Mouse (Mus musculus) kidney, embryonic 14.5 days (tissue): ENCODE data around the gene Sost. TPM values are rescaled to one million over a fixed set of nuclear protein-coding genes. Genes with fewer than 3 reads are reported as not detected.

ENCODE experiments used
- ATAC-seq: fragments of 200-750 bp; cut with Nextera tagmentation; 2 replicates; pipeline ENCODE4 v1.8.0; 2017; ENCODE audit warnings: moderate number of reproducible peaks, mild to moderate bottlenecking, moderate TSS enrichment, moderate library complexity; ENCODE audit not compliant: low FRiP score, low TSS enrichment
- H3K27ac ChIP-seq: fragments of 300-500 bp; sonication (generic); 2 replicates; pipeline ENCODE4 v1.5.1; 2014; ENCODE audit warnings: low read depth, mild to moderate bottlenecking, low read length, moderate library complexity, mixed read lengths
- H3K27me3 ChIP-seq: fragments of 300-500 bp; sonication (generic); 2 replicates; pipeline ENCODE4 v1.6.1; 2014; ENCODE audit warnings: mild to moderate bottlenecking, low read length; ENCODE audit not compliant: control insufficient read depth, insufficient read depth
- H3K36me3 ChIP-seq: fragments of 300-500 bp; sonication (generic); 2 replicates; pipeline ENCODE4 v1.6.1; 2014; ENCODE audit warnings: low read length, mixed read lengths; ENCODE audit not compliant: control insufficient read depth, insufficient read depth
- H3K4me1 ChIP-seq: fragments of 300-500 bp; sonication (generic); 2 replicates; pipeline ENCODE4 v1.6.1; 2014; ENCODE audit warnings: low read length, mixed read lengths; ENCODE audit not compliant: control insufficient read depth, insufficient read depth
- H3K4me2 ChIP-seq: fragments of 300-500 bp; sonication (generic); replicated peaks from 2 replicates; pipeline ENCODE4 v1.6.1; 2014; ENCODE audit warnings: low read depth, mild to moderate bottlenecking, low read length
- H3K4me3 ChIP-seq: fragments of 300-500 bp; sonication (generic); 2 replicates; pipeline ENCODE4 v1.5.1; 2014; ENCODE audit warnings: mild to moderate bottlenecking, low read length
- H3K9ac ChIP-seq: fragments of 300-500 bp; sonication (generic); 2 replicates; pipeline ENCODE4 v1.6.1; 2014; ENCODE audit warnings: low read depth, mild to moderate bottlenecking, low read length, moderate library complexity
- H3K9me3 ChIP-seq: fragments of 300-500 bp; sonication (generic); 2 replicates; pipeline ENCODE4 v1.6.1; 2016; ENCODE audit warnings: low read length; ENCODE audit not compliant: control insufficient read depth
- WGBS: fragments of 180-500 bp; shearing (Covaris S2); extraction: QIAGEN DNeasy Blood & Tissue Kit; methylation state at CpG from one replicate; pipeline ENCODE4 v1.1.7; 2014; 5-methylcytosine and 5-hydroxymethylcytosine counted together
- polyA plus RNA-seq: library from polyadenylated mRNA; unstranded; fragments of >200 nt; fragmentation: Nextera tagmentation; extraction: Ambion mirVana; gene quantifications from 2 replicates; pipeline ENCODE4 v1.2.1, GENCODE M21; 2014

Sost gene
- polyA plus RNA-seq, 1 experiment from 2014 or later = 0.09 TPM

GRCm38 (mm10) chr11:101952541-101953341 lies 14.1 kb downstream of the Sost start:
- 29% methylated on average over 24 of the region's 24 CpGs for WGBS

GRCm38 (mm10) chr11:101950021-101950420 lies 16.8 kb downstream of the Sost start:
- 90% methylated on average over 5 of the region's 5 CpGs for WGBS
- H3K4me2 ChIP-seq = no peak overlapping the region
- no peaks in the 10 kb centered on the region for H3K9me3 ChIP-seq
- no peaks in the 10 kb centered on the region for H3K27me3 ChIP-seq
- H3K4me3 ChIP-seq = no peak overlapping the region
- H3K36me3 ChIP-seq = no peaks in the 10 kb centered on the region
- no peak for ATAC-seq
- H3K27ac ChIP-seq = no peak overlapping the region
- H3K9ac ChIP-seq = no peak overlapping the region
- peaks cover 21% of the 10 kb centered on the region for H3K4me1 ChIP-seq

More at GRCm38 (mm10) chr11:101952541-101953341, 14.1 kb downstream of the Sost start:
- no peaks in the 10 kb centered on the region for H3K27me3 ChIP-seq
- H3K9me3 ChIP-seq = no peaks in the 10 kb centered on the region
- peak; percentile 84 for ATAC-seq
- H3K4me2 ChIP-seq = peak overlapping the region; percentile 15; the same call in 1 of the 2 replicates
- peak overlapping the region; percentile 55; the same call in 1 of the 2 replicates for H3K27ac ChIP-seq
- no peak overlapping the region for H3K9ac ChIP-seq
- H3K4me3 ChIP-seq = no peak overlapping the region
- H3K4me1 ChIP-seq = peaks cover 19% of the 10 kb centered on the region
- H3K36me3 ChIP-seq = no peaks in the 10 kb centered on the region

- WGBS = 12% methylated on average over 5 of the region's 5 CpGs
Observed at GRCm38 (mm10) chr11:101946525-101946924, 20.3 kb downstream of the Sost start.

GRCm38 (mm10) chr11:101943055-101943454 lies 23.8 kb downstream of the Sost start:
- no peaks in the 10 kb centered on the region for H3K27me3 ChIP-seq
- no peak overlapping the region for H3K27ac ChIP-seq
- ATAC-seq = no peak
- H3K9ac ChIP-seq = no peak overlapping the region
- H3K36me3 ChIP-seq = no peaks in the 10 kb centered on the region
- H3K4me2 ChIP-seq = no peak overlapping the region
- no peaks in the 10 kb centered on the region for H3K9me3 ChIP-seq
- H3K4me3 ChIP-seq = no peak overlapping the region
- 39% methylated on average over 3 of the region's 3 CpGs for WGBS
- peaks cover 3% of the 10 kb centered on the region; the same call in 1 of the 2 replicates for H3K4me1 ChIP-seq

More at GRCm38 (mm10) chr11:101946525-101946924, 20.3 kb downstream of the Sost start:
- H3K36me3 ChIP-seq = no peaks in the 10 kb centered on the region
- H3K27me3 ChIP-seq = no peaks in the 10 kb centered on the region
- ATAC-seq = peak; percentile 72; the same call in 1 of the 2 replicates
- no peak overlapping the region for H3K27ac ChIP-seq
- H3K9ac ChIP-seq = no peak overlapping the region
- peaks cover 3% of the 10 kb centered on the region; the same call in 1 of the 2 replicates for H3K4me1 ChIP-seq
- no peak overlapping the region for H3K4me2 ChIP-seq
- no peak overlapping the region for H3K4me3 ChIP-seq
- no peaks in the 10 kb centered on the region for H3K9me3 ChIP-seq

GRCm38 (mm10) chr11:101937108-101937507 lies 29.7 kb downstream of the Sost start:
- WGBS = under 1% methylated on average over 32 of the region's 32 CpGs
- H3K4me2 ChIP-seq = peak overlapping the region; percentile 75
- no peak for ATAC-seq
- peaks cover 18% of the 10 kb centered on the region for H3K4me1 ChIP-seq
- no peaks in the 10 kb centered on the region for H3K9me3 ChIP-seq
- no peaks in the 10 kb centered on the region for H3K36me3 ChIP-seq
- no peaks in the 10 kb centered on the region for H3K27me3 ChIP-seq
- no peak overlapping the region for H3K27ac ChIP-seq
- peak overlapping the region; percentile 50 for H3K9ac ChIP-seq
- peak overlapping the region; percentile 37 for H3K4me3 ChIP-seq

- Histone ChIP-seq H3K4me3 (no peak overlapping the region), H3K27ac (no peak overlapping the region), H3K36me3 (no peaks in the 10 kb centered on the region), H3K4me1 (peaks cover 22% of the 10 kb centered on the region), H3K4me2 (no peak overlapping the region), H3K9ac (no peak overlapping the region), H3K27me3 (no peaks in the 10 kb centered on the region), H3K9me3 (no peaks in the 10 kb centered on the region)
- 36% methylated on average over 7 of the region's 7 CpGs for WGBS
- no peak for ATAC-seq
Observed at GRCm38 (mm10) chr11:101936421-101936820, 30.4 kb downstream of the Sost start.

GRCm38 (mm10) chr11:101935743-101936142 lies 31.1 kb downstream of the Sost start:
- H3K4me2 ChIP-seq = no peak overlapping the region
- no peak for ATAC-seq
- peaks cover 22% of the 10 kb centered on the region for H3K4me1 ChIP-seq
- H3K9me3 ChIP-seq = no peaks in the 10 kb centered on the region
- 0 out of 2 replicates have a peak, but pooled peaks cover 2% of the 10 kb centered on the region for H3K27me3 ChIP-seq
- no peaks in the 10 kb centered on the region for H3K36me3 ChIP-seq
- whole genome bisulfite sequencing = 29% methylated on average over 3 of the region's 3 CpGs
- no peak overlapping the region for H3K4me3 ChIP-seq
- H3K9ac ChIP-seq = no peak overlapping the region
- no peak overlapping the region for H3K27ac ChIP-seq

GRCm38 (mm10) chr11:101931978-101932377 lies 34.8 kb downstream of the Sost start:
- Histone ChIP-seq H3K9ac (no peak overlapping the region), H3K4me2 (no peak overlapping the region), H3K27me3 (0 out of 2 replicates have a peak, but pooled peaks cover 2% of the 10 kb centered on the region), H3K4me3 (no peak overlapping the region), H3K4me1 (peaks cover 25% of the 10 kb centered on the region), H3K36me3 (no peaks in the 10 kb centered on the region), H3K9me3 (no peaks in the 10 kb centered on the region), H3K27ac (no peak overlapping the region)
- no peak for ATAC-seq
- WGBS = 48% methylated on average over 4 of the region's 4 CpGs
